Mouse (Mus musculus): ENCODE measurements around the gene Lrp8. TPM values are rescaled to one million over a fixed set of nuclear protein-coding genes. Genes with fewer than 3 reads are reported as not detected.

Gene Lrp8
- total and polyA plus RNA-seq, 3 experiments = 25.2 to 33.2 TPM; not detected in 1

DNA sequence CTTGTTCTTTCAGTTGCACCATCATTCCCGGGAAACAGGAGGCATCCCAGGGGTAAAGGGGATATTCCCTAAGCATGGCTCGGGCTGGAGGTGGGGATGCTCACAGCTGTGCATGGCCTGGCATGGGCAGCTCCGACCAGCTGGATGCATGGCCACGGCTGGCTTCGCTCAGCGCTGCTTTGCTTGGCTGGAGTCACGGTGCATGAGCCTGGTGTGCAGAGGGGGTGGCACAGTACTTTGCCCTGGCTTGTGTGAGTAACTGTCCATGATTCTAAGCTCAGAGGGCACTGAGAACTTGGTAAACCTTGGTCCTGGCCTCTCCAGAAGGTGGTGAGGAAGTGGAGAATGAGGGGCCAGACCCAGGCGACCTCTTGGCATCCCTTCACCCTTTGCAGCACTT lies 48.0 kb downstream of the Lrp8 start:
- Histone ChIP-seq H3K9ac (ENCODE audit: control insufficient read depth, low read depth, low read length, poor library complexity, severe bottlenecking) (no peak overlapping the region), H3K36me3 (ENCODE audit: control insufficient read depth in 1 of 2, insufficient read depth in 2 of 2, low read length in 2 of 2) (no peaks in the 10 kb centered on the region; a peak in 2 of 4 replicates)

DNA sequence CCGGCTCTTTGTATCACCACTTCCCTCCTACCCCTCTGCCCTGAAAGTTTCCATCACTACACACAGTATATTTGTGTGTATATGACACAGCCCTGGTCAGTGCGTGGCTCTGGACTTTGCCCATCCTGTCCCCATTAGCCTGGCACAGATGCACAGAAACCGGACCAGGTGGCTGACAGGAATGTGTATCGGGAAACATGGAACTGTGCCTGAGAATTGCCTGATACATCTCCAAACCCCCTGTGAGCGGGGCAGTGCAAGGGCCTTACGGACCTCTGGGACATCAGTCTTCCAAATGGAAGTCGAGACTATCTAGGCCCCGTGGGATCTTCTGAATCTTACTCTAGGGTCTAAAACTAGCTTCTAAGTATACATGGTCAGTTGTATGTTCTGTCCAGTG lies 51.3 kb downstream of the Lrp8 start:
- no peaks in the 10 kb centered on the region; a peak in 1 of 4 replicates for H3K36me3 ChIP-seq (ENCODE audit: control insufficient read depth in 1 of 2, insufficient read depth in 2 of 2, low read length in 2 of 2)
- H3K4me3 ChIP-seq (ENCODE audit: control insufficient read depth in 1 of 2, insufficient read depth in 1 of 2, low read depth in 2 of 2, low read length in 2 of 2) = no peak overlapping the region
- TF ChIP-seq MXI1 (IDR thresholded peaks at IDR 0.05; ENCODE audit: low read depth, low read length) (no peak), KAT2A (conservative IDR thresholded peaks at IDR 0.05; ENCODE audit: low read depth, low read length) (no peak), GATA1 (IDR thresholded peaks at IDR 0.05; ENCODE audit: low read depth, low read length) (no peak), SMC3 (IDR thresholded peaks at IDR 0.05; ENCODE audit: low read depth, low read length) (no peak), CHD2 (IDR thresholded peaks at IDR 0.05; ENCODE audit: low read length) (no peak), NRF1 (IDR thresholded peaks at IDR 0.05; ENCODE audit: insufficient read depth, low read depth, low read length, poor library complexity, severe bottlenecking) (no peak), MAZ (IDR thresholded peaks at IDR 0.05; ENCODE audit: low read depth, low read length) (no peak), TAL1 (IDR thresholded peaks at IDR 0.05; ENCODE audit: low read length) (no peak)
- H3K79me2 ChIP-seq (ENCODE audit: control insufficient read depth, insufficient read depth, low read length, poor library complexity) = no peaks in the 10 kb centered on the region
- no peak overlapping the region for H3K27ac ChIP-seq (ENCODE audit: control insufficient read depth, low read depth, low read length)
- H3K9ac ChIP-seq (ENCODE audit: control insufficient read depth, low read depth, low read length, poor library complexity, severe bottlenecking) = no peak overlapping the region
- H3K9me3 ChIP-seq (replicated peaks; ENCODE audit: insufficient read depth, low read length) = no peaks in the 10 kb centered on the region
- no peak for DNase-seq (ENCODE audit: low read depth, low spot score)
- H3K4me1 ChIP-seq (ENCODE audit: control insufficient read depth in 1 of 2, insufficient read depth in 2 of 2, low read length in 2 of 2) = no peaks in the 10 kb centered on the region
- H3K27me3 ChIP-seq (ENCODE audit: control insufficient read depth in 1 of 2, insufficient read depth in 2 of 2, low read length in 2 of 2) = no peaks in the 10 kb centered on the region

More for the DNA sequence above, 48.0 kb downstream of the Lrp8 start:
- Histone ChIP-seq H3K4me3 (ENCODE audit: control insufficient read depth in 1 of 2, insufficient read depth in 1 of 2, low read depth in 2 of 2, low read length in 2 of 2) (no peak overlapping the region), H3K27me3 (ENCODE audit: control insufficient read depth in 1 of 2, insufficient read depth in 2 of 2, low read length in 2 of 2) (no peaks in the 10 kb centered on the region), H3K27ac (ENCODE audit: control insufficient read depth, low read depth, low read length) (no peak overlapping the region), H3K79me2 (ENCODE audit: control insufficient read depth, insufficient read depth, low read length, poor library complexity) (no peaks in the 10 kb centered on the region), H3K4me1 (ENCODE audit: control insufficient read depth in 1 of 2, insufficient read depth in 2 of 2, low read length in 2 of 2) (no peaks in the 10 kb centered on the region), H3K9me3 (replicated peaks; ENCODE audit: insufficient read depth, low read length) (no peaks in the 10 kb centered on the region)
- DNase-seq (ENCODE audit: low read depth, low spot score) = no peak
- no peak for TF ChIP-seq NELFE (IDR thresholded peaks at IDR 0.05; ENCODE audit: low read depth, low read length)
- no peak for TF ChIP-seq ETS1 (IDR thresholded peaks at IDR 0.05; ENCODE audit: low read depth, low read length)
- no peak for TF ChIP-seq TBP (IDR thresholded peaks at IDR 0.05; ENCODE audit: low read depth, low read length)
- no peak for TF ChIP-seq BHLHE40 (IDR thresholded peaks at IDR 0.05; ENCODE audit: borderline replicate concordance, low read depth, low read length)
- TF ChIP-seq MAX (IDR thresholded peaks at IDR 0.05; ENCODE audit: low read length) = no peak
- TF ChIP-seq GATA1 (IDR thresholded peaks at IDR 0.05; ENCODE audit: low read depth, low read length) = no peak
- no peak for TF ChIP-seq SMC3 (IDR thresholded peaks at IDR 0.05; ENCODE audit: low read depth, low read length)
- no peak for TF ChIP-seq TAL1 (IDR thresholded peaks at IDR 0.05; ENCODE audit: low read length)
- TF ChIP-seq MEF2A (IDR thresholded peaks at IDR 0.05; ENCODE audit: extremely low read depth, insufficient replicate concordance, low read depth, low read length, poor library complexity, severe bottlenecking) = no peak
- no peak for TF ChIP-seq EP300 (IDR thresholded peaks at IDR 0.05; ENCODE audit: low read depth in 1 of 2, low read length in 2 of 2)
- TF ChIP-seq ELF1 (IDR thresholded peaks at IDR 0.05; ENCODE audit: low read depth, low read length) = no peak
- no peak for TF ChIP-seq RCOR1 (IDR thresholded peaks at IDR 0.05; ENCODE audit: low read depth, low read length)
- no peak for TF ChIP-seq SIN3A (IDR thresholded peaks at IDR 0.05; ENCODE audit: low read length)
- TF ChIP-seq RAD21 (IDR thresholded peaks at IDR 0.05; ENCODE audit: low read depth, low read length) = no peak
